Mouse (Mus musculus): ENCODE measurements around the gene Fer1l5.

GRCm38 (mm10) chr1:36435071-36435470 lies 63.0 kb downstream of the Fer1l5 start:
- no peak for TF ChIP-seq CTCF (IDR thresholded peaks at IDR 0.05; ENCODE audit: low read depth, low read length)
- TF ChIP-seq POLR2A (IDR thresholded peaks at IDR 0.05; ENCODE audit: insufficient read depth, low read length) = no peak
- TF ChIP-seq EP300 (IDR thresholded peaks at IDR 0.05; ENCODE audit: insufficient read depth, low read depth, low read length) = no peak
